Mouse (Mus musculus): Measurements from ENCODE around the gene Tceal6. TPM values are rescaled to one million over a fixed set of nuclear protein-coding genes. Genes with fewer than 3 reads are reported as not detected.
"Not testable (repeated sequence)": the region's sequence is repeated elsewhere in the genome, so short reads cannot be mapped to it uniquely, and the experiment has no call there.

Gene Tceal6
- 0.91 and 1.0 TPM in 2 replicates for polyA plus RNA-seq (2012; rRNA removed)

DNA sequence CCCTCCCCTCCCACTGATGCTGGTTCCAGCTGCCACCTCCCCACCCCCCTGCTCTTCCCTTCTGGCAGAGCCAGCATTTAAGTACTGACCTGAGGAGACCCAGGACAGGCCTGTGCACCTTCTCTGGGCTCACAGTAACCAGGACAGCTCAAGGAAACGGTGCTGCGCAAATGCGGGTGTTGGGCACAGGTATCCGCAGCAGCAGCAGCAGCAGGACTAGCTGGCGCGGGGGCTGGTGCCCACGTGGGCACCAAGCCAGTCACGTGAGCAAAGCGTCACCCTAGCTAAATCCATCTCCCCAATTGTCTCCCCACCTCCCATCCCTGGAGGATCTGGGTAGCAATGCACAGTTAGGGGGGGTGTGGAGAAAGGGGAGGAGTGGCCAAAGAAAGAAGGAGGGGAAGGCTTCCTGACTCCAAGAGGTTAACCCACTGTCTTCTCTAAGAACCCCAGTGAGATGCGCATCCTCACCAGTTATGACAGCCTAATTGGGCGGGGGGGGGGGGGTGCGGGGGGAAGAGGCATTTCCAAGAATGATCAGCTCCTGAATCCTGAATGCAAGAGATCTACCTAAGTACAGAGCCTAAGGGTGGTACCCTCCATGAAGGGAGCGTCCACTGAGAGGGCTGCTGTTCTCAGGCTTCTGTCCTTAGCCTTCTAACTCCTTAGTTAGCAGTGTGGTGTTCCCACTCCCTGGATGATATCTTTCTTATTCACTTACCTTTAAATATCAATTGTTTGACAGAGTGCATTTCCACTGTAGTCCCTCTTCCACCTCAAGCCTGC, at the start of gene Tceal6:
Tceal6 (minus strand) TSS at position 252 of the 786 bp plus-strand sequence.
- DNase-seq (ENCODE audit: low spot score), result no peak

- DNase-seq (ENCODE audit: low spot score), result not testable (repeated sequence)
Measured at GRCm38 (mm10) chrX:135209773-135210435, 583 bp downstream of the Tceal6 start.

DNA sequence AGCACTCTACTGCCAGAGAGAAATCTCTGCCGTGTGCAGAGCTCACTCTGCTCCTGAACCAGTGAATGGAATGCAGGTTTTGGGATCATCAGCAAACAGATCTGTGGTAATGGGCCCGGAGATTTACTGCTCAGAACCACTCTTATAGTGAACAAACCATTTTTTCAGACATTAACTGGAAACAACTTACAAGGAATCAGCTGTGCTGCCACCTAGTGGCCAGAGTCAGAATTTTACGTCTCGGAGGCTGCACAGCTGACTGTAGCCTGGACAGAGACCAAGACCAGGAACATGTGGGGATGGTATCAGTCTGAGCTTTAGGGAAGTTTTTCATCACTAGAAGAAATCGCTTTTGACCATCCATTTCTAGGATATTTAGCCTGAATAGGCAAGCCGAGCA, 20.6 kb downstream of the Tceal6 start:
- not testable (repeated sequence) for DNase-seq (ENCODE audit: low spot score)

- DNase-seq (ENCODE audit: low spot score), result not testable (repeated sequence)
Measured at GRCm38 (mm10) chrX:135188661-135189060, 21.8 kb downstream of the Tceal6 start.

DNA sequence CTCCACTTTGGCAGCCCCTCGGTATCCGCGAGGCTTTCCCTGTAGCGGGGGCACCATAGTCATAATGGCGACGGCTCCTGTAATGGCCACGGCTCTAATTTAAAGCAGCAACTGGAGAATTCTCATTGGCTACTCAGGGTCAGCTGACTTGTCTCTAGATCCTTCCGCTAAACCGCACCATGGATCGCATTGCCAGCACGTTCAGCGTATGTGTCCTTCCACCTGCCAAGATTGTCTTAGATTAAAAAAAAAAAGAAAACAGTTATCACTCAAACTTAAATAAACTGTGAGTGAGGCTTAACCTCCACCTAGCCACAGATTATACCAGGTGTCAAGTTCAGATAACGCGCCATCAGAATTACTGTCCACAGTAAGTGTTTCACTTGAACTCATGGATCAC, 33.0 kb downstream of the Tceal6 start, which contains the start of gene Gm15023:
Gm15023 (minus strand) TSS at position 101 of the 400 bp plus-strand sequence.
- DNase-seq (ENCODE audit: low spot score), result not testable (repeated sequence)

Other genes with a start within 250 kb of the Tceal6 start
- gene Nxf2, start 245.9 kb downstream of the Tceal6 start, polyA plus RNA-seq (2012; rRNA removed), result 0.09 and 0.11 TPM in 2 replicates
- gene Zmat1, start 201.5 kb downstream of the Tceal6 start, polyA plus RNA-seq (2012; rRNA removed), result 1.4 and 3.8 TPM in 2 replicates
- gene Gm15023, start 33.1 kb downstream of the Tceal6 start, polyA plus RNA-seq (2012; rRNA removed), result not detected in 2 replicates
- not detected in 2 replicates for gene Pramel3, start 91.6 kb upstream of the Tceal6 start, polyA plus RNA-seq (2012; rRNA removed)
- gene Gm5128, start 162.6 kb upstream of the Tceal6 start, polyA plus RNA-seq (2012; rRNA removed), result not detected in 2 replicates
- not detected in 2 replicates for gene Gm7903, start 223.1 kb upstream of the Tceal6 start, polyA plus RNA-seq (2012; rRNA removed)

All from urinary bladder, adult 2 months (tissue).